Mouse (Mus musculus) liver, embryonic 13.5 days (tissue): Measurements from ENCODE around the gene Sgsh. TPM values are rescaled to one million over a fixed set of nuclear protein-coding genes. Genes with fewer than 3 reads are reported as not detected.

ENCODE experiments used
- ATAC-seq: fragments of 200-750 bp; cut with Nextera tagmentation; 2 replicates; pipeline ENCODE4 v1.8.0; 2017; ENCODE audit warnings: low read depth, mild to moderate bottlenecking, moderate number of reproducible peaks, moderate library complexity
- DNase-seq: peaks from one replicate; pipeline ENCODE4 v3.0.0; 2022
- H3K27ac ChIP-seq: fragments of 300-500 bp; sonication (generic); 2 replicates; pipeline ENCODE4 v1.5.1; 2015; ENCODE audit warnings: moderate library complexity, mild to moderate bottlenecking, inconsistent platforms
- H3K27me3 ChIP-seq: fragments of 300-500 bp; sonication (generic); 2 replicates; pipeline ENCODE4 v1.6.1; 2015; ENCODE audit warnings: mild to moderate bottlenecking, inconsistent platforms
- H3K36me3 ChIP-seq: fragments of 300-500 bp; sonication (generic); 2 replicates; pipeline ENCODE4 v1.6.1; 2015; ENCODE audit warnings: mild to moderate bottlenecking, inconsistent platforms
- H3K4me1 ChIP-seq: fragments of 300-500 bp; sonication (generic); replicated peaks from 2 replicates; pipeline ENCODE4 v1.6.1; 2015; ENCODE audit warnings: inconsistent platforms
- H3K4me2 ChIP-seq: fragments of 300-500 bp; sonication (generic); 2 replicates; pipeline ENCODE4 v1.6.1; 2015; ENCODE audit warnings: inconsistent platforms, mild to moderate bottlenecking, moderate library complexity
- H3K4me3 ChIP-seq: fragments of 300-500 bp; sonication (generic); replicated peaks from 2 replicates; pipeline ENCODE4 v1.5.1; 2015; ENCODE audit warnings: mild to moderate bottlenecking, inconsistent platforms
- H3K9ac ChIP-seq: fragments of 300-500 bp; sonication (generic); 2 replicates; pipeline ENCODE4 v1.6.1; 2015; ENCODE audit warnings: mild to moderate bottlenecking, inconsistent platforms
- H3K9me3 ChIP-seq: fragments of 300-500 bp; sonication (generic); replicated peaks from 2 replicates; pipeline ENCODE4 v1.6.1; 2016; ENCODE audit warnings: inconsistent platforms
- WGBS: fragments of 180-500 bp; shearing (Covaris S2); methylation state at CpG from one replicate; pipeline ENCODE4 v1.1.7; 2015; ENCODE audit not compliant: insufficient replicate concordance; 5-methylcytosine and 5-hydroxymethylcytosine counted together
- microRNA counts: library from miRNA; unstranded; fragments of <30 nt; microRNA quantifications from one replicate; lab custom pipeline; 2016
- microRNA-seq: library from miRNA; unstranded; fragments of <30 nt; microRNA quantifications from one replicate; pipeline ENCODE4, GENCODE M21; 2016
- polyA plus RNA-seq: library from polyadenylated mRNA; unstranded; fragments of >200 nt; fragmentation: Nextera tagmentation; extraction: Ambion mirVana; gene quantifications from 2 replicates; pipeline ENCODE4 v1.2.1, GENCODE M21; 2015

The Sgsh gene
- polyA plus RNA-seq, 1 experiment from 2014 or later = 2.7 TPM

- DNase-seq = peak; percentile 23
- no peak overlapping the region for H3K4me3 ChIP-seq
- no peaks in the 10 kb centered on the region for H3K36me3 ChIP-seq
- H3K27me3 ChIP-seq = peaks cover 40% of the 10 kb centered on the region
- H3K9me3 ChIP-seq = no peaks in the 10 kb centered on the region
- 41% methylated on average over 16 of the region's 16 CpGs for WGBS
- H3K27ac ChIP-seq = no peak overlapping the region
- peaks cover 12% of the 10 kb centered on the region for H3K4me1 ChIP-seq
- ATAC-seq = no peak
- no peak overlapping the region for H3K4me2 ChIP-seq
- H3K9ac ChIP-seq = no peak overlapping the region
These were observed 50.2 kb downstream of the Sgsh start for GRCm38 (mm10) chr11:119304904-119305712.

GRCm38 (mm10) chr11:119300986-119301385 lies 54.4 kb downstream of the Sgsh start:
- H3K9ac ChIP-seq = peak overlapping the region; percentile 97; the same call in 1 of the 2 replicates
- H3K27ac ChIP-seq = no peak overlapping the region
- H3K4me1 ChIP-seq = peaks cover 26% of the 10 kb centered on the region
- peaks cover 23% of the 10 kb centered on the region for H3K36me3 ChIP-seq
- no peak for DNase-seq
- ATAC-seq = no peak
- H3K4me3 ChIP-seq = peak overlapping the region; percentile 97
- H3K4me2 ChIP-seq = peak overlapping the region; percentile 90
- H3K9me3 ChIP-seq = no peaks in the 10 kb centered on the region
- peaks cover 31% of the 10 kb centered on the region for H3K27me3 ChIP-seq
- 18% methylated on average over 2 of the region's 2 CpGs for WGBS

GRCm38 (mm10) chr11:119300246-119300935 lies 54.9 kb downstream of the Sgsh start:
- peak; percentile 73; the same call in 1 of the 2 replicates for ATAC-seq
- Histone ChIP-seq H3K4me3 (peak overlapping the region; percentile 97), H3K36me3 (peaks cover 29% of the 10 kb centered on the region), H3K9ac (peak overlapping the region; percentile 97), H3K27ac (peak overlapping the region; percentile 66), H3K4me1 (peaks cover 26% of the 10 kb centered on the region), H3K27me3 (peaks cover 31% of the 10 kb centered on the region), H3K9me3 (no peaks in the 10 kb centered on the region), H3K4me2 (peak overlapping the region; percentile 90)
- 1% methylated on average over 31 of the region's 31 CpGs for WGBS
- no peak for DNase-seq

- H3K4me1 ChIP-seq = peaks cover 26% of the 10 kb centered on the region
- ATAC-seq = peak; percentile 94
- H3K36me3 ChIP-seq = peaks cover 37% of the 10 kb centered on the region
- H3K9ac ChIP-seq = peak within 1 kb of the TSS; percentile 97
- peak within 1 kb of the TSS; percentile 97 for H3K4me3 ChIP-seq
- H3K4me2 ChIP-seq = peak within 1 kb of the TSS; percentile 90
- H3K27me3 ChIP-seq = peaks cover 25% of the 10 kb centered on the region
- H3K9me3 ChIP-seq = no peaks in the 10 kb centered on the region
- peak; percentile 92 for DNase-seq
- peak within 1 kb of the TSS; percentile 87 for H3K27ac ChIP-seq
- WGBS = under 1% methylated on average over 87 of the region's 89 CpGs
These were observed 55.7 kb downstream of the Sgsh start, which contains the start of gene Eif4a3 for GRCm38 (mm10) chr11:119299391-119300245. TSS of gene Eif4a3 (minus strand) at chr11:119300089.

- H3K9ac ChIP-seq = peak overlapping the region; percentile 97
- DNase-seq (no peak), ATAC-seq (no peak)
- H3K27me3 ChIP-seq = peaks cover 18% of the 10 kb centered on the region
- peaks cover 44% of the 10 kb centered on the region for H3K36me3 ChIP-seq
- H3K27ac ChIP-seq = peak overlapping the region; percentile 87
- WGBS = 8% methylated on average over 7 of the region's 7 CpGs
- peak overlapping the region; percentile 90 for H3K4me2 ChIP-seq
- peak overlapping the region; percentile 97 for H3K4me3 ChIP-seq
- H3K9me3 ChIP-seq = no peaks in the 10 kb centered on the region
- H3K4me1 ChIP-seq = peaks cover 26% of the 10 kb centered on the region
These were observed 56.4 kb downstream of the Sgsh start for GRCm38 (mm10) chr11:119298917-119299316.

GRCm38 (mm10) chr11:119297996-119298395 lies 57.3 kb downstream of the Sgsh start:
- Histone ChIP-seq H3K9me3 (no peaks in the 10 kb centered on the region), H3K4me1 (peaks cover 26% of the 10 kb centered on the region), H3K27ac (no peak overlapping the region), H3K27me3 (peaks cover 9% of the 10 kb centered on the region), H3K4me3 (peak overlapping the region; percentile 97), H3K4me2 (peak overlapping the region; percentile 90), H3K9ac (peak overlapping the region; percentile 97), H3K36me3 (peaks cover 53% of the 10 kb centered on the region)
- 43% methylated on average over 6 of the region's 6 CpGs for WGBS
- no peak for ATAC-seq
- DNase-seq = no peak

MicroRNA genes within 50 kb of the gene (microRNA counts, 519-probe panel; counts per million panel counts)
- microRNA mmu-miR-1932 (lab: Ali Mortazavi, UCI) = 114 counts per million

Small RNA genes lying within 50 kb of the gene (microRNA-seq; reads per million reads assigned to microRNA genes)
- not detected for gene Mir1932

Other genes starting within 250 kb of the Sgsh start
- gene Tbc1d16, start 127.0 kb downstream of the Sgsh start, polyA plus RNA-seq = 1.5 and 1.6 TPM in 2 replicates
- gene Ccdc40, start 127.0 kb downstream of the Sgsh start, polyA plus RNA-seq = 1.4 and 1.8 TPM in 2 replicates
- gene Gaa, start 87.6 kb downstream of the Sgsh start, polyA plus RNA-seq = 17.9 and 21.1 TPM in 2 replicates
- gene Eif4a3, start 55.4 kb downstream of the Sgsh start, polyA plus RNA-seq = 236 and 242 TPM in 2 replicates
- gene Card14, start 47.8 kb downstream of the Sgsh start, polyA plus RNA-seq = 0.20 and 0.22 TPM in 2 replicates
- 1.4 and 1.8 TPM in 2 replicates for gene Slc26a11, start within 50 bp of the Sgsh start, polyA plus RNA-seq
- 3.1 and 3.2 TPM in 2 replicates for gene Rnf213, start 37.6 kb upstream of the Sgsh start, polyA plus RNA-seq
- 7.6 and 7.9 TPM in 2 replicates for gene Endov, start 135.8 kb upstream of the Sgsh start, polyA plus RNA-seq
- 0.05 TPM in 1 of 2 replicates, not detected in the other for gene Nptx1, start 192.2 kb upstream of the Sgsh start, polyA plus RNA-seq
- gene Rptor, start 247.4 kb upstream of the Sgsh start, polyA plus RNA-seq = 4.9 and 5.1 TPM in 2 replicates